ENCODE assay signal across 35 mouse cellular contexts in genomic region chr8:13141681-13142080, GRCm38 (mm10).
"Had no signal": no experiment of that assay in that cellular context is flagged by ENCODE, and none has a peak within 500 bp of the region (broad histone marks: within the 10 kb centered on the region; RNA-seq: fewer than 3 reads in every experiment).

No protein-coding gene starts in this region.

- H3K4me2 ChIP-seq: heart, embryonic 11.5 days; heart, embryonic 12.5 days; heart, embryonic 13.5 days; heart, embryonic 15.5 days; hindbrain, embryonic 12.5 days; hindbrain, embryonic 13.5 days; hindbrain, embryonic 14.5 days; hindbrain, embryonic 15.5 days; intestine, embryonic 15.5 days; kidney, embryonic 15.5 days had no signal

- H3K4me1 ChIP-seq: heart, embryonic 10.5 days; heart, embryonic 12.5 days; heart, embryonic 13.5 days; heart, embryonic 15.5 days; hindbrain, embryonic 10.5 days; hindbrain, embryonic 12.5 days; hindbrain, embryonic 13.5 days; hindbrain, embryonic 15.5 days; intestine, embryonic 15.5 days; kidney, embryonic 15.5 days had no signal

- H3K4me3 ChIP-seq: heart, embryonic 10.5 days; heart, embryonic 12.5 days; heart, embryonic 13.5 days; heart, embryonic 15.5 days; hindbrain, embryonic 10.5 days; hindbrain, embryonic 12.5 days; hindbrain, embryonic 13.5 days; hindbrain, embryonic 15.5 days; intestine, embryonic 15.5 days; kidney, embryonic 15.5 days; layer of hippocampus, adult 2 months had no signal

- H3K27ac ChIP-seq: heart, embryonic 10.5 days; heart, embryonic 13.5 days; heart, embryonic 15.5 days; hindbrain, embryonic 10.5 days; hindbrain, embryonic 12.5 days; hindbrain, embryonic 13.5 days; hindbrain, embryonic 14.5 days; hindbrain, embryonic 15.5 days; hindbrain, postnatal 0 days; intestine, embryonic 15.5 days; kidney, embryonic 15.5 days; kidney, postnatal 0 days; layer of hippocampus, adult 2 months had no signal

- H3K9me3 ChIP-seq: heart, embryonic 10.5 days; heart, embryonic 12.5 days; heart, embryonic 13.5 days; heart, embryonic 15.5 days; hindbrain, embryonic 10.5 days; hindbrain, embryonic 12.5 days; hindbrain, embryonic 13.5 days; hindbrain, embryonic 15.5 days; intestine, embryonic 15.5 days; kidney, embryonic 15.5 days had no signal

- ATAC-seq: hindbrain, embryonic 16.5 days; hindbrain, postnatal 0 days; inflammation-experienced regulatory T-cells, adult 6 months; intestine, embryonic 15.5 days; intestine, embryonic 16.5 days; intestine, postnatal 0 days had no signal

- H3K27me3 ChIP-seq: heart, embryonic 12.5 days; heart, embryonic 13.5 days; heart, embryonic 15.5 days; hindbrain, embryonic 12.5 days; hindbrain, embryonic 13.5 days; hindbrain, embryonic 15.5 days; intestine, embryonic 15.5 days; kidney, embryonic 15.5 days had no signal

- H3K9ac ChIP-seq: heart, embryonic 12.5 days; heart, embryonic 13.5 days; heart, embryonic 15.5 days; hindbrain, embryonic 12.5 days; hindbrain, embryonic 13.5 days; hindbrain, embryonic 14.5 days; hindbrain, embryonic 15.5 days; intestine, embryonic 15.5 days; kidney, embryonic 15.5 days had no signal

- DNase-seq: heart, postnatal 10 days; heart, postnatal 14 days; heart, postnatal 36 days; heart, postnatal 4 days; kidney, adult 11 months; kidney, adult 18-20 months; kidney, adult 2 months; kidney, adult 8-10 months; kidney, adult 9 months; kidney, postnatal 10 days; kidney, postnatal 14 days; kidney, postnatal 25 days; kidney, postnatal 36 days; kidney, postnatal 4 days; layer of hippocampus, adult 9-11 months; layer of hippocampus, postnatal 36 days had no signal
